Mouse (Mus musculus): ENCODE results near the gene Tlr11. TPM values are rescaled to one million over a fixed set of nuclear protein-coding genes. Genes with fewer than 3 reads are reported as not detected.

Gene Tlr11
- not detected for total RNA-seq (2021)

- no peak for DNase-seq (ENCODE audit: extremely low spot score in 1 of 2, low spot score in 2 of 2)
- intact Hi-C loops (cut with DNase I) = no loop called here
Observed at GRCm38 (mm10) chr14:50357593-50357992, at the start of gene Tlr11. Tlr11 (plus strand) TSS chr14:50357914.

- no peak for DNase-seq (ENCODE audit: extremely low spot score in 1 of 2, low spot score in 2 of 2)
- intact Hi-C loops (cut with DNase I) = no loop called here
Observed at GRCm38 (mm10) chr14:50326661-50327060, 31.1 kb upstream of the Tlr11 start, which contains the start of gene Olfr734. Olfr734 (minus strand) TSS chr14:50326761.

- intact Hi-C loops (cut with DNase I) = no loop called here
- no peak for DNase-seq (ENCODE audit: extremely low spot score in 1 of 2, low spot score in 2 of 2)
Observed at GRCm38 (mm10) chr14:50348796-50349195, 8.9 kb upstream of the Tlr11 start, which contains the start of gene Olfr735. Olfr735 (minus strand) TSS chr14:50348872.

- no peak for DNase-seq (ENCODE audit: extremely low spot score in 1 of 2, low spot score in 2 of 2)
- intact Hi-C loops (cut with DNase I) = no loop called here
Observed at GRCm38 (mm10) chr14:50352438-50352837, 5.3 kb upstream of the Tlr11 start.

GRCm38 (mm10) chr14:50356725-50357124 lies 989 bp upstream of the Tlr11 start:
- intact Hi-C loops (cut with DNase I) = no loop called here
- DNase-seq (ENCODE audit: extremely low spot score in 1 of 2, low spot score in 2 of 2) = no peak

- DNase-seq (ENCODE audit: extremely low spot score in 1 of 2, low spot score in 2 of 2) = no peak
- intact Hi-C loops (cut with DNase I) = no loop called here
Observed at GRCm38 (mm10) chr14:50360480-50360879, 2.8 kb downstream of the Tlr11 start.

- no peak for DNase-seq (ENCODE audit: extremely low spot score in 1 of 2, low spot score in 2 of 2)
- intact Hi-C loops (cut with DNase I) = no loop called here
Observed at GRCm38 (mm10) chr14:50363561-50363960, 5.8 kb downstream of the Tlr11 start.

- DNase-seq (ENCODE audit: extremely low spot score in 1 of 2, low spot score in 2 of 2) = no peak
- intact Hi-C loops (cut with DNase I) = no loop called here
Observed at GRCm38 (mm10) chr14:50380863-50381262, 23.1 kb downstream of the Tlr11 start, which contains the start of gene Olfr736. Olfr736 (plus strand) TSS chr14:50381163.

GRCm38 (mm10) chr14:50407268-50407667 lies 49.6 kb downstream of the Tlr11 start, which contains the start of gene Olfr738:
Olfr738 (plus strand) TSS chr14:50407568.
- no peak for DNase-seq (ENCODE audit: extremely low spot score in 1 of 2, low spot score in 2 of 2)
- intact Hi-C loops (cut with DNase I) = no loop called here

Other genes with a start within 250 kb of the Tlr11 start
- gene Olfr727, start 234.7 kb upstream of the Tlr11 start, total RNA-seq (2021) = not detected
- gene Olfr728, start 215.2 kb upstream of the Tlr11 start, total RNA-seq (2021) = not detected
- gene Olfr729, start 205.0 kb upstream of the Tlr11 start, total RNA-seq (2021) = not detected
- gene Olfr730, start 169.7 kb upstream of the Tlr11 start, total RNA-seq (2021) = not detected
- not detected for gene Olfr731, start 116.0 kb upstream of the Tlr11 start, total RNA-seq (2021)
- gene Olfr732, start 73.7 kb upstream of the Tlr11 start, total RNA-seq (2021) = not detected
- not detected for gene Olfr733, start 56.4 kb upstream of the Tlr11 start, total RNA-seq (2021)
- gene Olfr734, start 31.2 kb upstream of the Tlr11 start, total RNA-seq (2021) = not detected
- not detected for gene Olfr735, start 9.0 kb upstream of the Tlr11 start, total RNA-seq (2021)
- not detected for gene Olfr736, start 23.2 kb downstream of the Tlr11 start, total RNA-seq (2021)
- gene Olfr738, start 49.7 kb downstream of the Tlr11 start, total RNA-seq (2021) = not detected
- gene Olfr739, start 60.7 kb downstream of the Tlr11 start, total RNA-seq (2021) = not detected
- gene Olfr740, start 87.6 kb downstream of the Tlr11 start, total RNA-seq (2021) = not detected
- gene Olfr741, start 114.8 kb downstream of the Tlr11 start, total RNA-seq (2021) = not detected
- gene Olfr742, start 145.7 kb downstream of the Tlr11 start, total RNA-seq (2021) = not detected
- gene Olfr743, start 163.9 kb downstream of the Tlr11 start, total RNA-seq (2021) = not detected